Mouse (Mus musculus): ENCODE data around the gene Rbms2.

Gene Rbms2

DNA sequence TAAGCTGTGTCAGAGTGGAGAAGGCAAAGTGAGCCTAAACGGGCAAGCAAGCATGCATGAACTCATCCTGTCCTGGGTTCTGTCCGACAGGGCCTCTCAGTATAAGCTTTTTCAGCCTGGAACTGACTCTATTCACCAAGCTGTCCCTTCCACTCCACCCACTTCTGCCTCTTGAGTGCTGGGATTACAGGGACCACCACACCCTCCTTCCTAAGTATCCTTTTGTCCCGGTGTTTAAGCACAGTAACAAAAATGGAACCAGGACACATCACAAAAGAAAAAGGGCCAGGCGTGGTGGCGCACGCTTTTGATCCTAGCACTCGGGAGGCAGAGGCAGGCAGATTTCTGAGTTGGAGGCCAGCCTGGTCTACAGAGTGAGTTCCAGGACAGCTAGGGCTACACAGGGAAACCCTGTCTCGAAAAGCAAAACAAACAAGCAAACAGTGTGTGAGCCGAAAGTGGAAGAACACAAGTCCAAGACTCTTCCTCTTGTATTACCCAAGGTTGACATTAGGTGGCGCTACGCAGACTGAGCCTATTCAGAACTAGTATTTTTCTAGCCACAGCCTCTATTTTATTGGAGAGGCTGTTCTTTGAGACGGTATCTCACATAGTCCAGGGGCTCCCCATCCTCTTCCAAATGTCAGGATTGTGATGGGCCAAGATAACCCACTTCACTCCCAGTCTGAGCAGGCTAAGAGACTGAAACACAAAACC is 39.7 kb downstream of the Rbms2 start:
- in situ Hi-C loops (cut with MboI, MseI), result loop anchor here (5.0 kb wide), 2 partner anchors 47 to 102 kb away; no protein-coding TSS in a partner anchor

- in situ Hi-C loops (cut with MboI, MseI), result no loop called here
These were observed 44.7 kb downstream of the Rbms2 start for GRCm38 (mm10) chr10:128135374-128135773.

- in situ Hi-C loops (cut with MboI, MseI), result no loop called here
These were observed 46.3 kb downstream of the Rbms2 start for GRCm38 (mm10) chr10:128133650-128134332.

DNA sequence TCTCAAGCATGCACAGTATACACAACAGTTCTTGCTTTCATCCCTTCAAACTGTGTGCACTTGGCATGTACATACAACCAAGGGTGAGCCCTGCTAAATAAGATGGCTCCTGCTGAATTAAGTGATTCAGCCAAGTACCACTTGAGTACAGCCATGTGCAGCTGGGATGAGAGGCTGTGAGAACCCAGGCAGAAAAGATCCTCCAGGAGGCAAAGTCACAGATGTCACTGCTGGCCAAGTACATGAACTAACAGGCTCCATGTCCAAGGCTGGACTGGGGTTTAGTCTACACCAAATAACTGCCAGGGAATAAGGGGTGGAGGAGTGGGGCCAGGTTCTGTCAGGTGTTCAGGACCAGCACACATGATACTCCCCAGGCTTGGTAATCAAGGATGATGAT is 48.3 kb downstream of the Rbms2 start:
- in situ Hi-C loops (cut with MboI, MseI), result no loop called here

- in situ Hi-C loops (cut with MboI, MseI), result no loop called here
These were observed 48.8 kb downstream of the Rbms2 start for GRCm38 (mm10) chr10:128131297-128131696.

DNA sequence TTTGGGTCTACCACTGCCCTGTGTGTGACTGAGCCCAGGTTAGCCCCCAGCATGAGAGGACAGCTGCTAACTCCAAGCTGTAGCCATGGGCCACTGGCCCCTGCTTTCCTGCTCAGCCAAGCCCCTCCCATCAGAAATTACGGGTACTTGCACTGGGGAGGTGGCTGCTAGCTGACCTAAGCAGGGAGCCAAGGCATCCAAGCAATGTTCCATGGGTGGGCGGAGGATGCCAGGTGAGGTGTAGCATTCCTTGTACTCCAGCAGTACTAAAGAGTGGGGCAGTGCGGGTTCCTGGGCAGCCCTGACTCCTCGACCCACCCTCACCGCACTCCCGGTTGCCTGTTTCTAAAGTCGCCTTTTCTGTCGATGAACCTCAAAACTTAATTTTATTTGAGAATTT is 52.0 kb downstream of the Rbms2 start:
- in situ Hi-C loops (cut with MboI, MseI), result no loop called here

- in situ Hi-C loops (cut with MboI, MseI), result no loop called here
These were observed 52.6 kb downstream of the Rbms2 start for GRCm38 (mm10) chr10:128127497-128127896.

GRCm38 (mm10) chr10:128125951-128126350 is 54.1 kb downstream of the Rbms2 start:
- in situ Hi-C loops (cut with MboI, MseI), result no loop called here

DNA sequence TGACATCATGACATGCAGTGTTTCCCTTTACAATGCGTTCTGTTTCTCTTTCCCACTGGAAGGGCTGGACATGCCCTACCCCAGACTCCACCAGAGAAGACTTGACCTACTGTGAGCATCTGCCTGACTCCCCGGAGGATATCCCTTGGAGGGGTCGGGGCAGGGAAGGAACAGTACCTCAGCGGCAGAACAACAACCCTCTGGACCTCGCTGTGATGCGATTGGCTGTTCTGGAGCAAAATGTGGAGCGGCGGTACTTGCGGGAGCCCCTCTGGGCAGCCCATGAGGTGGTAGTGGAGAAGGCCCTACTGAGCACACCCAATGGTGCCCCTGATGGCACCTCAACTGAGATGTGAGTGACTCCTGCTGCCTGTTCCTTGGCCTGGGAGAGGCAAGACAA is 55.3 kb downstream of the Rbms2 start:
- in situ Hi-C loops (cut with MboI, MseI), result no loop called here

DNA sequence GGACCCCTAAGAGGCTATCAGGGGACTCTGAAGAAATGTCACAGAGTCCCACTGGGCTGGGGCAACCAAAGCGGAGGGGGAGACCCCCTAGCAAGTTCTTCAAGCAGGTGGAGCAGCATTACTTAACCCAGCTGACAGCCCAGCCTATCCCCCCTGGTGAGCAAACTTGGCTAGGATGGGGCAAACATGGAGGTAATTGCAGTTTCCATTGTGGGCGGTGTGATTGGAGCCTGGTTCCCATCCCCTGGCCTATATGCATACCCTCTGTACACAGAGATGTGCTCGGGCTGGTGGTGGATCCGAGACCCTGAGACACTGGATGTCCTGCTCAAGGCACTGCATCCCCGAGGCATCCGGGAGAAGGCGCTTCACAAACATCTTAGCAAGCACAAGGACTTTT is 56.3 kb downstream of the Rbms2 start:
- in situ Hi-C loops (cut with MboI, MseI), result no loop called here

DNA sequence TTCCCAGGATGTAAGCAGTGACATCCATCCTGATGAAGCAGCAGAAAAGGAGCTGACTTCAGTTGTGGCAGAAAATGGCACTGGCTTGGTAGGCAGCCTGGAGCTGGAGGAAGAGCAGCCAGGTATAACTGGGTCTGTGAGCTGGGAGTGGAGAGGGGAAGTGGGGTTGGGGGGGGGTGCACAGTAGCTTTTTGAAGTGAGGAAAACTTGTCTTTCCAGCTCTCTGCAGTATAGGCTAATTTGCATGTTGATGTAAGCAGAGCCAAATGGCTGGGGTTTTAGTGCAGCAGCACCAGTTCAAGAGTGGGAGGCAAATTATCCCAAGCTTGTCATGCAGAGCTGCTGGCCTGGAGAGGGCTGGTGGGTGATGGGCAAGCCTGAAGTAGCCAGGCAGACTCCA is 68.9 kb downstream of the Rbms2 start:
- in situ Hi-C loops (cut with MboI, MseI), result no loop called here

- in situ Hi-C loops (cut with MboI, MseI), result no loop called here
These were observed 69.9 kb downstream of the Rbms2 start for GRCm38 (mm10) chr10:128110103-128110761.

DNA sequence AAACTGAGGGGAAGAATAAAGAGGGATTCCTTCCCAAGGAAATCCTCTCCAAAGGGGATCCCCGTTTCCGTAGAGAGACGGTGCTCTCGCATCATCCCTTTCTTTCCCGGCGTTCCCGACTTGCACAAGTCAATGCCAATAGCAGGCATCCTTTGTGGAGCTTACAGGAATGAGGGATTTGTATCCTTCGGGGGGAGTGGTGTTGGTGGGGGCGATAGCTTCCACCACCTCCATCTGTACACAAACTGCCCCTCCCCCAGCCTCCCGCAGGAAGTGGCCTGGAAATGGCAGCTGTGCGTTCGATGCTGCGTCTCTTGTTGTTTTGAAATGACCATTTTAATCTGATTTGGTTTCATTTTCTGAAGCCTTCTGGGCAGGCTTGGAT is 82.5 kb downstream of the Rbms2 start:
- in situ Hi-C loops (cut with MboI, MseI), result loop anchor here in 1 of 2 experiments (5.0 kb wide), 1 partner anchor 90 kb away; no protein-coding TSS in a partner anchor

GRCm38 (mm10) chr10:128096693-128097586 is 83.2 kb downstream of the Rbms2 start:
- in situ Hi-C loops (cut with MboI, MseI), result loop anchor here in 1 of 2 experiments (5.0 kb wide), 1 partner anchor 90 kb away; no protein-coding TSS in a partner anchor

GRCm38 (mm10) chr10:128096313-128096692 is 83.8 kb downstream of the Rbms2 start:
- in situ Hi-C loops (cut with MboI, MseI), result loop anchor here in 1 of 2 experiments (5.0 kb wide), 1 partner anchor 91 kb away; no protein-coding TSS in a partner anchor

DNA sequence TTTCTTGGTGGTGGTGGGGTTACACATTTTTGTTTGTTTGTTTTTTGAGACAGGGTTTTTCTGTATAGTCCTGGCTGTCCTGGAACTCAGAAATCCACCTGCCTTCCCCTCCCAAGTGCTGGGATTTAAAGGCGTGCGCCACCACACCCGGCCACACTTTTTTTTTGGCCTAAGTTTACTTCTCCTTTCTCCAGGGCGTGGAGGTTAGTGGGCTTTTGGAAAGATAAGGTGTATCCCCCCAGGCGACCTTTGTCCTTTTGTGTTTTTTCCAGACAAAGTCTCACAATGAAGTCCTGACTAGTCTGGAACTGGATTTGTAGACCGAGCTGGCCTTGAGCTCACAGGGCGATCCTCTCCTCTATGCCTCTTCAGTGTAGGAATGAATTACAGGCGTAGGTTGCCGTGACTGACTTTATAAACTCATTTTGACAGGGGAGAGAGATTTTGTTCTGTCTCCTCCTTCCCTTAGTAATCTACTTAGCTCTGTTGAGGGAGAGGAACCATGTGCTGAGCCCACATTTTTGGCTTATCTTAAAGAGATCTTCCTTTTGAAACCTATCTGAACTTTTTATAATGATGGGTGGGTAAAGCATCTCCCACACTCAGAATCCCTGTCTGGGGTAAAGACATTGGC is 85.0 kb downstream of the Rbms2 start:
- in situ Hi-C loops (cut with MboI, MseI), result loop anchor here in 1 of 2 experiments (5.0 kb wide), 1 partner anchor 92 kb away; no protein-coding TSS in a partner anchor

DNA sequence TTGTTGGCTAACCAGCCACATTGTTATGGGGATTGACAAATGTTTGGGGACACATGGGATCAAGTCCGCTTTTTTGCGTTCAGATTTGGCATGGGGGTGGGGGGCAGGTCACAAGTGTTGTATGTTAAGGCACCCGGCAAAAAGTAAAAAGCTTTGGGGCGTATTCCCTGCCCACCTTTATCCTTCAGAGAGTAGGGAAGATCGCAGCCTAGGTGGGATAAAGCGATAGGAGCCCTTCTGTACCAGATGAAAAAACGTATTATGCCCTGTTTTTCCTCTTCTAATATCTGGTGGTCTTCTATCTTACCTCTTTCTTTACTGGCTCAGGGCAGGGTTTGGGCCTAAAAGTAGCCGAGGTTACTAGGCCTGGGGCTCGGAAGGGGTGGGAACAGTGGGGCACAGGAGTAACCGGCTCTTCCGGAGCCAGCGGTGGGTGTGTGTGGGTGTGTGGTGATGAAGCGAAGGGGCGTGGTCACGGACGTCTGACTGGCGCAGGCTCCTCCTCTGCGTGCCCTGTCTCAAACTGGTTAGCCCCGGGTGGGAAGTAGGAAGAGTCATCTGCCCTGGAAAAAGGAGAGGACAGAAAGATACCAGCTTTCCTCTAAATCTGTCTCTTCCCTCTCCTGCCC is 85.6 kb downstream of the Rbms2 start:
- in situ Hi-C loops (cut with MboI, MseI), result loop anchor here in 1 of 2 experiments (5.0 kb wide), 1 partner anchor 93 kb away; no protein-coding TSS in a partner anchor

DNA sequence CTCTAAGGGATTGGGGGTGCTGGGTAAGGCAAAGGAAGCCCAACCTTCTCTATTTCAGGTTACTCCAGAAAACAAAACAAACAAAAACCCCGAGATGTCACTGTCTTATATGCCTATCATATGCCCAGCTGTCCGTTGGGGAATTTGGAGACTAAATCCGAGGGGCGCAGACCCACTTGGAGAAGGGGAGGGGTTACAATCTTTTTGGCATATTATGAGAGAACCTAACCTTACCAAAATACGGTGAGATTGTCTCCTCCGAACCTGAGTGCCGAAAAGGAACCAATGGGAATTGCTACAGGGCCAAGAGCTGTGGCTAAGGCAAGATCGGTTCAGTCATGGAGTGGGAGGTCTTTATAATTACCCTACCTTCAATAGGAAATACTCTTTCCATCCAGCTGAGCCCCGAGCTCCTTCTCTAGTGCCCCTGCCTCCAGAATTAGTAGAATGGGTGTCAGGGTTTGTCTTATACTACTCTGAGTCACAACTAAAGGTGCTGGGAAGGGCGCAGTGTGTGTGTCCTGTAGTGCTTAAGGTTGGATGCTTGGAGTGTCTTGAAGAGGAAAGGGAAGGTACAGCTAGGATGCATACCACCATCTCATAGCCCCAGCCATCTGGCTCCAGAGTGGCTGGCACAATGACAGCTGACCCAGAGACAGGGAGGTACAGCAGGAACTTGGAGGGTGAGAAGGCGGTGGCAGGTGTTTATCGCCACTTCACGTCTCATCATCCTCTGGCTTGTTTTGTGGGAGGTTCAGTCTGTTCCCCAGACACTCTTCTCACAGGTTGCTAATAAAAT is 86.4 kb downstream of the Rbms2 start:
- in situ Hi-C loops (cut with MboI, MseI), result loop anchor here in 1 of 2 experiments (5.0 kb wide), 1 partner anchor 94 kb away; no protein-coding TSS in a partner anchor

Measured in T-helper 17 cell (primary cell).